Mouse (Mus musculus): Measurements from ENCODE around the gene Rnf167.

DNA sequence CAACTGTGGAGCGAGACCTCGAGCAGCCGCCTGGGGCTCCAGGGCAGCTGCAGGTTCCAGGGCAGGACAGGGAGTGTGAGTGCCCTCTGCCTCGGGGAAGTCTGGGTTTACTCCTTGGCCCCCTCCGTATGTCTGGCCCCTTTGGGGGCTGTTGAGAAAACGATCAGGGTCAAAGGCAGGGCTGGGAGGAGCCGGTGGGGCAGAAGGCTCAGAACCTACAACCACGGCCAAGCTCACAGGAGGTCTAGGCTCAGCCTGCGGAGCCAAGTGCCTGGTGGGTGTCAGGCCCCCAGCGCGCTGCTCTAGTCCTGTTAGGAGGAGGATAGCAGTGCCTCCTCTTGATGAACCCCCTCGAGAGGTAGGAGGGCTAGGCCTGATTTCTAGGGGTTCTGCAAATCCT lies 34.1 kb downstream of the Rnf167 start:
- no peak for TF ChIP-seq CTCF (IDR thresholded peaks at IDR 0.05)
- no peak for TF ChIP-seq POLR2A (IDR thresholded peaks at IDR 0.05; ENCODE audit: insufficient read depth, low read depth, low read length)
